In the genomic region with DNA sequence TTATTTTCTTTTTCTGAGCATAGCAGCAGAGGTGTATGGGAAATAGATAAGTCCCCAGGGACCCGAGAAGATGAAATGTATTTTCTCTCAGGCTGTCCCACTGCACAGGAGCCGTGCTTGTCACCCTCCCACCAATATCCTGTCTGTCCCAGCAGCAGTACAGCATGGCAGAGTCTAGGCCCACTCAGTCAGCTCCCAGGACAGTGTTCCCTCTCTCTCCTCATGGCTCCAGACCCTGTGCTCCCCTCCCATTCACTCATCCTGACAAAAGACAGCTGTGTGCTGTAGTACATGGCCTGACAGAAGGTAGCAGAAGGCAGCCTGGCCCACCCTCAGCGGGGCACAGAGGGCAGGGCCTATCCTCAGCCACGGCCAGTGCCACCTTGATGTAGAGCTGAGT, we compare ENCODE assay signal across 18 mouse cellular contexts. TPM values are rescaled to one million over a fixed set of nuclear protein-coding genes. Genes with fewer than 3 reads are reported as not detected.
A peak's percentile ranks its signal among the peaks of the same experiment; 100 is the strongest.
DNase-seq lines count a peak whose midpoint lies in the region; ATAC-seq and TF ChIP-seq lines count a peak whose summit lies in the region.
"Had no signal": no experiment of that assay in that cellular context is flagged by ENCODE, and none has a peak within 500 bp of the region (broad histone marks: within the 10 kb centered on the region; RNA-seq: fewer than 3 reads in every experiment).

No protein-coding gene starts in this region.

- no peaks in the 10 kb centered on the region for H3K27me3 ChIP-seq in kidney, embryonic 14.5 days (ENCODE audit: control insufficient read depth, insufficient read depth, low read length)
- H3K27me3 ChIP-seq in kidney, adult 2 months (replicated peaks; ENCODE audit: control insufficient read depth, insufficient read depth, low read length): no peaks in the 10 kb centered on the region
- no peaks in the 10 kb centered on the region for H3K27me3 ChIP-seq in midbrain, embryonic 13.5 days
- no peaks in the 10 kb centered on the region for H3K27me3 ChIP-seq in midbrain, embryonic 11.5 days (ENCODE audit: control insufficient read depth, insufficient read depth, low read length)
- no peaks in the 10 kb centered on the region for H3K27me3 ChIP-seq in hindbrain, embryonic 11.5 days (ENCODE audit: control insufficient read depth, insufficient read depth, low read length)
- no peaks in the 10 kb centered on the region for H3K27me3 ChIP-seq in midbrain, embryonic 15.5 days (replicated peaks)
- H3K27me3 ChIP-seq: forebrain, embryonic 15.5 days had no signal

- no peak for DNase-seq in kidney, adult 2 months
- DNase-seq in midbrain, embryonic 11.5 days (ENCODE audit: low spot score, missing footprints): no peak
- no peak for DNase-seq in hindbrain, embryonic 11.5 days (ENCODE audit: low spot score)
- DNase-seq in cerebellum, postnatal 14 days: no peak
- DNase-seq in right cerebral cortex, postnatal 25 days: no peak
- DNase-seq: cerebellum, adult 9-10 months; gastrocnemius, adult 2 months; heart, adult 11 months; kidney, adult 9 months; right cerebral cortex, postnatal 4 days; thymus, postnatal 36 days had no signal

- TF ChIP-seq CTCF in kidney, adult 2 months (conservative IDR thresholded peaks at IDR 0.05; ENCODE audit: insufficient read depth, insufficient read length, low read depth, low read length): no peak

- no peak for TF ChIP-seq POLR2A in kidney, adult 2 months (IDR thresholded peaks at IDR 0.05; ENCODE audit: low read depth, low read length)

- no peak overlapping the region for H3K4me3 ChIP-seq in kidney, embryonic 14.5 days (ENCODE audit: low read length)
- no peak overlapping the region for H3K4me3 ChIP-seq in kidney, adult 2 months (ENCODE audit: insufficient read depth, low read depth, low read length)
- no peak overlapping the region for H3K4me3 ChIP-seq in midbrain, embryonic 13.5 days (replicated peaks)
- no peak overlapping the region for H3K4me3 ChIP-seq in midbrain, embryonic 11.5 days (ENCODE audit: low read depth, low read length)
- no peak overlapping the region for H3K4me3 ChIP-seq in hindbrain, embryonic 11.5 days (ENCODE audit: low read depth, low read length)
- no peak overlapping the region for H3K4me3 ChIP-seq in midbrain, embryonic 15.5 days
- H3K4me3 ChIP-seq: forebrain, embryonic 15.5 days; gastrocnemius, adult 2 months; limb, embryonic 10.5 days had no signal

- H3K9me3 ChIP-seq in kidney, embryonic 14.5 days (ENCODE audit: control insufficient read depth, low read length): no peaks in the 10 kb centered on the region
- no peaks in the 10 kb centered on the region for H3K9me3 ChIP-seq in midbrain, embryonic 13.5 days
- H3K9me3 ChIP-seq in midbrain, embryonic 11.5 days (ENCODE audit: control insufficient read depth, low read length): no peaks in the 10 kb centered on the region
- H3K9me3 ChIP-seq in hindbrain, embryonic 11.5 days (ENCODE audit: control insufficient read depth, low read length): no peaks in the 10 kb centered on the region
- no peaks in the 10 kb centered on the region for H3K9me3 ChIP-seq in midbrain, embryonic 15.5 days
- H3K9me3 ChIP-seq: forebrain, embryonic 15.5 days; limb, embryonic 10.5 days had no signal

- H3K4me1 ChIP-seq in kidney, embryonic 14.5 days (ENCODE audit: control insufficient read depth, insufficient read depth, low read length): no peaks in the 10 kb centered on the region
- no peaks in the 10 kb centered on the region for H3K4me1 ChIP-seq in kidney, adult 2 months (ENCODE audit: control insufficient read depth, insufficient read depth, low read length)
- peaks cover 73% of the 10 kb centered on the region for H3K4me1 ChIP-seq in midbrain, embryonic 13.5 days (replicated peaks)
- H3K4me1 ChIP-seq in midbrain, embryonic 11.5 days (ENCODE audit: control insufficient read depth, insufficient read depth, low read length): peaks cover 25% of the 10 kb centered on the region
- H3K4me1 ChIP-seq in hindbrain, embryonic 11.5 days (replicated peaks; ENCODE audit: control insufficient read depth, insufficient read depth, low read length): peaks cover 12% of the 10 kb centered on the region
- peaks cover 52% of the 10 kb centered on the region for H3K4me1 ChIP-seq in midbrain, embryonic 15.5 days

- no peaks in the 10 kb centered on the region for H3K36me3 ChIP-seq in kidney, embryonic 14.5 days (ENCODE audit: control insufficient read depth, insufficient read depth, low read length)
- no peaks in the 10 kb centered on the region for H3K36me3 ChIP-seq in kidney, adult 2 months (ENCODE audit: control insufficient read depth, insufficient read depth, low read length)
- H3K36me3 ChIP-seq in midbrain, embryonic 13.5 days: peaks cover 30% of the 10 kb centered on the region
- no peaks in the 10 kb centered on the region for H3K36me3 ChIP-seq in midbrain, embryonic 11.5 days (ENCODE audit: control insufficient read depth, insufficient read depth, low read length)
- no peaks in the 10 kb centered on the region for H3K36me3 ChIP-seq in hindbrain, embryonic 11.5 days (ENCODE audit: control insufficient read depth, insufficient read depth, low read length)
- H3K36me3 ChIP-seq in midbrain, embryonic 15.5 days (replicated peaks): 0 out of 2 replicates have a peak, but pooled peaks cover 3% of the 10 kb centered on the region
- H3K36me3 ChIP-seq: limb, embryonic 10.5 days had no signal

- no peak overlapping the region for H3K9ac ChIP-seq in kidney, embryonic 14.5 days (ENCODE audit: low read depth, low read length)
- no peak overlapping the region for H3K9ac ChIP-seq in midbrain, embryonic 13.5 days (replicated peaks)
- no peak overlapping the region for H3K9ac ChIP-seq in midbrain, embryonic 11.5 days (ENCODE audit: low read length)
- H3K9ac ChIP-seq in hindbrain, embryonic 11.5 days (ENCODE audit: low read depth, low read length): no peak overlapping the region
- no peak overlapping the region for H3K9ac ChIP-seq in midbrain, embryonic 15.5 days
- H3K9ac ChIP-seq: forebrain, embryonic 15.5 days had no signal

- WGBS in kidney, embryonic 14.5 days: 35% methylated on average over 4 of the region's 4 CpGs
- WGBS in kidney, adult 2 months: 63% methylated on average over 4 of the region's 4 CpGs
- 72% methylated on average over 4 of the region's 4 CpGs for WGBS in midbrain, embryonic 13.5 days
- 71% methylated on average over 4 of the region's 4 CpGs for WGBS in midbrain, embryonic 11.5 days
- 51% methylated on average over 4 of the region's 4 CpGs for WGBS in hindbrain, embryonic 11.5 days
- WGBS in midbrain, embryonic 15.5 days: 61% methylated on average over 4 of the region's 4 CpGs

- no peak overlapping the region for H3K4me2 ChIP-seq in kidney, embryonic 14.5 days (replicated peaks; ENCODE audit: low read depth, low read length)
- H3K4me2 ChIP-seq in midbrain, embryonic 13.5 days (replicated peaks): no peak overlapping the region
- H3K4me2 ChIP-seq in midbrain, embryonic 11.5 days: no peak overlapping the region
- no peak overlapping the region for H3K4me2 ChIP-seq in hindbrain, embryonic 11.5 days (replicated peaks; ENCODE audit: low read depth, low read length)
- H3K4me2 ChIP-seq in midbrain, embryonic 15.5 days: no peak overlapping the region
- H3K4me2 ChIP-seq: forebrain, embryonic 15.5 days; liver, embryonic 11.5 days had no signal

- no peak overlapping the region for H3K27ac ChIP-seq in kidney, embryonic 14.5 days (ENCODE audit: low read depth, low read length)
- no peak overlapping the region for H3K27ac ChIP-seq in kidney, adult 2 months (ENCODE audit: insufficient read depth, low read depth, low read length)
- peak overlapping the region; percentile 60 for H3K27ac ChIP-seq in midbrain, embryonic 13.5 days
- H3K27ac ChIP-seq in midbrain, embryonic 11.5 days (ENCODE audit: low read depth, low read length): no peak overlapping the region
- H3K27ac ChIP-seq in hindbrain, embryonic 11.5 days (ENCODE audit: low read depth, low read length): peak overlapping the region; percentile 4; the same call in 1 of the 2 replicates
- H3K27ac ChIP-seq in midbrain, embryonic 15.5 days: peak overlapping the region; percentile 62; the same call in 1 of the 2 replicates
- H3K27ac ChIP-seq: forebrain, embryonic 15.5 days; gastrocnemius, adult 2 months; limb, embryonic 10.5 days had no signal

- ATAC-seq in kidney, embryonic 14.5 days (ENCODE audit: low FRiP score, low TSS enrichment): peak; percentile 59; the same call in 1 of the 2 replicates
- peak; percentile 2; the same call in 1 of the 2 replicates for ATAC-seq in midbrain, embryonic 13.5 days
- no peak for ATAC-seq in midbrain, embryonic 11.5 days (ENCODE audit: low FRiP score)
- no peak for ATAC-seq in hindbrain, embryonic 11.5 days (ENCODE audit: low FRiP score)
- no peak for ATAC-seq in midbrain, embryonic 15.5 days (replicated peaks)
- ATAC-seq: forebrain, embryonic 15.5 days; inflammation-experienced regulatory T-cells, adult 6 months had no signal

RNA-seq across cellular contexts. Expression of a gene that starts 32.3 kb away (rescaled TPM):
- 3.1 and 3.5 TPM in 2 replicates for polyA plus RNA-seq in kidney, embryonic 14.5 days (2014; fragmentation: Nextera tagmentation; extraction: Ambion mirVana)
- polyA plus RNA-seq in kidney, adult 2 months (2012; rRNA removed): 2.7 and 3.8 TPM in 2 replicates
- 58.9 and 64.2 TPM in 2 replicates for polyA plus RNA-seq in midbrain, embryonic 13.5 days (2015; fragmentation: Nextera tagmentation; extraction: Ambion mirVana)
- polyA plus RNA-seq in midbrain, embryonic 11.5 days (2014; fragmentation: Nextera tagmentation; extraction: Ambion mirVana): 16.5 and 16.7 TPM in 2 replicates
- 24.1 and 24.2 TPM in 2 replicates for polyA plus RNA-seq in hindbrain, embryonic 11.5 days (2014; fragmentation: Nextera tagmentation; extraction: Ambion mirVana)
- 107 and 110 TPM in 2 replicates for polyA plus RNA-seq in midbrain, embryonic 15.5 days (2015; fragmentation: Nextera tagmentation; extraction: Ambion mirVana)

RNA-seq across cellular contexts. Expression of a gene that starts 58.1 kb away (rescaled TPM):
- 48.0 and 63.6 TPM in 2 replicates for polyA plus RNA-seq in kidney, embryonic 14.5 days (2014; fragmentation: Nextera tagmentation; extraction: Ambion mirVana)
- polyA plus RNA-seq in kidney, adult 2 months (2012; rRNA removed): 35.4 and 44.4 TPM in 2 replicates
- 49.3 and 55.1 TPM in 2 replicates for polyA plus RNA-seq in midbrain, embryonic 13.5 days (2015; fragmentation: Nextera tagmentation; extraction: Ambion mirVana)
- polyA plus RNA-seq in midbrain, embryonic 11.5 days (2014; fragmentation: Nextera tagmentation; extraction: Ambion mirVana): 61.5 and 62.6 TPM in 2 replicates
- polyA plus RNA-seq in hindbrain, embryonic 11.5 days (2014; fragmentation: Nextera tagmentation; extraction: Ambion mirVana): 55.0 and 59.4 TPM in 2 replicates
- 59.3 and 59.8 TPM in 2 replicates for polyA plus RNA-seq in midbrain, embryonic 15.5 days (2015; fragmentation: Nextera tagmentation; extraction: Ambion mirVana)

Comparison
In these comparisons a context has a peak if more than half of its experiments do, and no peak if none do; other contexts are left out.
1. ATAC-seq: peak in kidney, embryonic 14.5 days (single experiment) and midbrain, embryonic 13.5 days (single experiment); none in midbrain, embryonic 11.5 days (single experiment), hindbrain, embryonic 11.5 days (single experiment) and midbrain, embryonic 15.5 days (single experiment).
2. H3K27ac ChIP-seq: peak in midbrain, embryonic 13.5 days (single experiment), hindbrain, embryonic 11.5 days (single experiment) and midbrain, embryonic 15.5 days (single experiment); none in kidney, embryonic 14.5 days (single experiment), kidney, adult 2 months (single experiment) and midbrain, embryonic 11.5 days (single experiment).